Mouse (Mus musculus) heart, adult 2 months (tissue): ENCODE data around the gene Cspg4.

ENCODE experiments used
- CTCF ChIP-seq: fragments of 200-600 bp; IDR thresholded peaks from 2 replicates; pipeline ENCODE4 v1.8.1; 2022; ENCODE audit warnings: antibody characterized with exemption, mild to moderate bottlenecking, moderate library complexity
- EP300 ChIP-seq: fragments of 200-500 bp; IDR thresholded peaks from 2 replicates; pipeline ENCODE4 v1.6.1; 2011; ENCODE audit warnings: low read depth, low read length, control low read depth; ENCODE audit not compliant: insufficient read depth
- POLR2A ChIP-seq: fragments of 200-500 bp; IDR thresholded peaks from 2 replicates; pipeline ENCODE4 v1.6.1; 2011; ENCODE audit warnings: mild to moderate bottlenecking, low read depth, low read length, control low read depth; ENCODE audit not compliant: insufficient read depth

DNA sequence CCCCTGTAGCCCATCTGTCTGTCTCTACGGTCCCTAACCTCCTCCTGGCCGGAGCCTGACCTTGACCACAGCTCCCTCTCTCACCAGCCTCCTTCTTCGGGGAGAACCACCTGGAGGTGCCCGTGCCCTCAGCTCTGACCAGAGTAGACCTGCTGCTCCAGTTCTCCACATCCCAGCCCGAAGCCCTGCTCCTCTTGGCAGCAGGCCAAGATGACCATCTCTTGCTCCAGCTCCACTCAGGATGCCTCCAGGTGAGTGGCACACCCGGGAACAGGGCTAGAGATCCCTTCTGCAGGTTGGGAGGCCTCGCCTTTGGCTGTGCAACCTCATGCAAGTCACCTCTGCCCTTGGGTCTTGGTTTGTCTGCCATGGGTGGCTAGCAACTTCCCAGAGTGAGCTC lies 18.6 kb downstream of the Cspg4 start:
- TF ChIP-seq CTCF = no peak
- TF ChIP-seq POLR2A = no peak
- no peak for TF ChIP-seq EP300
